Mouse (Mus musculus): ENCODE measurements around the gene Fzr1. TPM values are rescaled to one million over a fixed set of nuclear protein-coding genes. Genes with fewer than 3 reads are reported as not detected.

Fzr1 gene
- polyA plus RNA-seq, 1 experiment, result 62.5 TPM

DNA sequence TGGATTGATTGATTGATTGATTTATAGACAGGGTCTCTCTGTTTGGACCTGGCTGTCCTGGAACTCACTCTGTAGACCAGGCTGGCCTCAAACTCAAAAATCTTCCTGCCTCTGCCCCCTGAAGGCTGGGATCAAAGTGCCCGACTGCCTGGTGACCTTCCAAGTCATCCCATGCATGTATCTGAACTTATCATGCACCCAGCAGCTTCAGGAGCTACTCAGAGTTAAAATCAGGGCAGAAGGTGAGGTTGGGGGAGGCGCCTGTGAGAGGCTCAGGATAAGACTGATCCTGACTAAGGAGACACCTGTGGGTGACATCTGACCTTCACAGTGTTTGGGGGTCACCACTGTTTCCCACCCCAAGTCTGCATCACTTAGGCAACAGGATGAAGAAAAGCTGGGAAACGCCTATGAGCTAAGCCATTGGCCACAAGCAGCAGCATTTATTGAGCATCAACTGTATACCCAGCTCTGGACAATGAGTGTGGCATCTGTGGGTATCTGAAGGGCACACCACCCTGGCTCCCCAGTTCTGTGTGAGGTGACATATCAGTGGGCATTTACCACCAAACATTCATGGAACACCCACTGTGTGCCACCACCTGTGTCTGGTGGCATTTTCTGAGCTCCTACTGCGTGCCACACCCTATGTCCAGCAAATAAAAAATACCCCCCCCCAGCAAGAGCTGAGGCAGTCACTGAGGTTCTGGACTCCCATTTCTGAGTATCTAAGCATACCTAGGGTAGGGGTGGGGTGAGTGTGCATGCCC is 45.3 kb upstream of the Fzr1 start:
- no peak for TF ChIP-seq GATA1 (IDR thresholded peaks at IDR 0.05; ENCODE audit: low read length)
- TF ChIP-seq TAL1 (IDR thresholded peaks at IDR 0.05; ENCODE audit: low read length), result no peak

GRCm38 (mm10) chr10:81422661-81423217 is 44.4 kb upstream of the Fzr1 start:
- Histone ChIP-seq H3K4me3 (replicated peaks) (no peak overlapping the region), H3K4me1 (ENCODE audit: control insufficient read depth) (peaks cover 12% of the 10 kb centered on the region), H3K36me3 (ENCODE audit: control insufficient read depth) (no peaks in the 10 kb centered on the region; the same call in 1 of the 2 replicates), H3K27me3 (ENCODE audit: control insufficient read depth) (peaks cover 56% of the 10 kb centered on the region), H3K9me3 (ENCODE audit: control insufficient read depth, low read length) (no peaks in the 10 kb centered on the region)
- TF ChIP-seq GATA1 (IDR thresholded peaks at IDR 0.05; ENCODE audit: low read length) (no peak), TAL1 (IDR thresholded peaks at IDR 0.05; ENCODE audit: low read length) (no peak)

More for the DNA sequence above, 45.3 kb upstream of the Fzr1 start:
- Histone ChIP-seq H3K36me3 (ENCODE audit: control insufficient read depth) (no peaks in the 10 kb centered on the region; the same call in 1 of the 2 replicates), H3K27me3 (ENCODE audit: control insufficient read depth) (peaks cover 64% of the 10 kb centered on the region), H3K4me1 (ENCODE audit: control insufficient read depth) (peaks cover 12% of the 10 kb centered on the region), H3K9me3 (ENCODE audit: control insufficient read depth, low read length) (no peaks in the 10 kb centered on the region; the same call in 1 of the 2 replicates), H3K4me3 (replicated peaks) (no peak overlapping the region)

GRCm38 (mm10) chr10:81422191-81422590 is 43.9 kb upstream of the Fzr1 start:
- no peak for TF ChIP-seq TAL1 (IDR thresholded peaks at IDR 0.05; ENCODE audit: low read length)
- TF ChIP-seq GATA1 (IDR thresholded peaks at IDR 0.05; ENCODE audit: low read length), result no peak
- H3K4me3 ChIP-seq (replicated peaks), result no peak overlapping the region
- no peaks in the 10 kb centered on the region; the same call in 1 of the 2 replicates for H3K36me3 ChIP-seq (ENCODE audit: control insufficient read depth)
- peaks cover 56% of the 10 kb centered on the region for H3K27me3 ChIP-seq (ENCODE audit: control insufficient read depth)
- peaks cover 11% of the 10 kb centered on the region for H3K4me1 ChIP-seq (ENCODE audit: control insufficient read depth)
- no peaks in the 10 kb centered on the region for H3K9me3 ChIP-seq (ENCODE audit: control insufficient read depth, low read length)

GRCm38 (mm10) chr10:81421797-81422100 is 43.4 kb upstream of the Fzr1 start:
- peaks cover 55% of the 10 kb centered on the region for H3K27me3 ChIP-seq (ENCODE audit: control insufficient read depth)
- H3K9me3 ChIP-seq (ENCODE audit: control insufficient read depth, low read length), result no peaks in the 10 kb centered on the region
- H3K4me1 ChIP-seq (ENCODE audit: control insufficient read depth), result peaks cover 8% of the 10 kb centered on the region
- no peak overlapping the region for H3K4me3 ChIP-seq (replicated peaks)
- TF ChIP-seq GATA1 (IDR thresholded peaks at IDR 0.05; ENCODE audit: low read length) (no peak), TAL1 (IDR thresholded peaks at IDR 0.05; ENCODE audit: low read length) (no peak)
- no peaks in the 10 kb centered on the region; the same call in 1 of the 2 replicates for H3K36me3 ChIP-seq (ENCODE audit: control insufficient read depth)

DNA sequence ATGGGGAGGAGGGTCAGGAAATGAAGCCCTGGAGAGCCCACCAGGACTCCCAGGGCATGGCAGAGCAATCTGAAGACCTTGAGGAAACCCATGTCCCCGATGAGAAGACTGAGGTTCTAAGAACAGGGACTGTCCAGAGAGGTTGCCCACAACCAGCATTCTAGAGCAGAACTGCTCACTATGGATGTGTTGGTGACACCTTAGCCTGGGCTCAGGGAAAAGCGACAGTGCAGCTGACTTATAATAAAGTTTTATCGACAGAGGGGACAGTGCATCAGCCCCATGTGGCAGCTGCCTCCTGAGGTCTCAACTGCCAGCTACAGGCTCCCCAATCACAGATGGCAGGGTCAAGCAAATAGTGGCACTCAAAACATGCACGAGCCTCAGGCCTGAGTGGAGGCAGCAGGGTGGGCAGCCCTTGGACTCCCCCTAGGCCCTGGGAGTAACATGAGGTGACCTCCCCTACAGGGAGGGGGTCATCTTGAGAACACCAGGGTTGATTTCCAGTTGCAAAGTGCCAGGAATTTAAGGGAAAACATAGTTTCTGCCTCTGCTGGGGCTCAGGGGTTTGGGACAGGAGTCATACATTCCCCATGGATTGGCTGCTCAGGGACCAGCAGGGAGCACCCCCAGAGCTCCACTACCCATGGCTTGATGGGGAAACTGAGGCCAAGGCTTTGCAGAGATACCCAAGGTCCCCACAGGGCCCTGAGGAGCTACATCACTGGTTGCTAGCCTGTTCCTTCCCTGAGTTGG is 42.9 kb upstream of the Fzr1 start:
- Histone ChIP-seq H3K4me1 (ENCODE audit: control insufficient read depth) (peaks cover 11% of the 10 kb centered on the region), H3K27me3 (ENCODE audit: control insufficient read depth) (peaks cover 54% of the 10 kb centered on the region), H3K36me3 (ENCODE audit: control insufficient read depth) (no peaks in the 10 kb centered on the region; the same call in 1 of the 2 replicates), H3K4me3 (replicated peaks) (no peak overlapping the region), H3K9me3 (ENCODE audit: control insufficient read depth, low read length) (no peaks in the 10 kb centered on the region)
- no peak for TF ChIP-seq GATA1 (IDR thresholded peaks at IDR 0.05; ENCODE audit: low read length)
- TF ChIP-seq TAL1 (IDR thresholded peaks at IDR 0.05; ENCODE audit: low read length), result no peak

- Histone ChIP-seq H3K4me3 (replicated peaks) (no peak overlapping the region), H3K9me3 (ENCODE audit: control insufficient read depth, low read length) (no peaks in the 10 kb centered on the region), H3K4me1 (ENCODE audit: control insufficient read depth) (peaks cover 11% of the 10 kb centered on the region), H3K36me3 (ENCODE audit: control insufficient read depth) (no peaks in the 10 kb centered on the region; the same call in 1 of the 2 replicates), H3K27me3 (ENCODE audit: control insufficient read depth) (peaks cover 45% of the 10 kb centered on the region)
- TF ChIP-seq GATA1 (IDR thresholded peaks at IDR 0.05; ENCODE audit: low read length), result no peak
- no peak for TF ChIP-seq TAL1 (IDR thresholded peaks at IDR 0.05; ENCODE audit: low read length)
These were observed 42.0 kb upstream of the Fzr1 start for GRCm38 (mm10) chr10:81420191-81420767.

- Histone ChIP-seq H3K27me3 (ENCODE audit: control insufficient read depth) (peaks cover 35% of the 10 kb centered on the region), H3K4me3 (replicated peaks) (no peak overlapping the region), H3K36me3 (ENCODE audit: control insufficient read depth) (no peaks in the 10 kb centered on the region; the same call in 1 of the 2 replicates), H3K9me3 (ENCODE audit: control insufficient read depth, low read length) (no peaks in the 10 kb centered on the region), H3K4me1 (ENCODE audit: control insufficient read depth) (peaks cover 11% of the 10 kb centered on the region)
- TF ChIP-seq TAL1 (IDR thresholded peaks at IDR 0.05; ENCODE audit: low read length) (no peak), GATA1 (IDR thresholded peaks at IDR 0.05; ENCODE audit: low read length) (no peak)
These were observed 41.0 kb upstream of the Fzr1 start for GRCm38 (mm10) chr10:81419111-81419928.
